Mouse (Mus musculus) lung, adult 2 months (tissue): ENCODE measurements at regions not wholly inside any gene's neighbourhood (a gene's known extent, or its start where the extent isn't known, plus 50 kb on each side); places are given as distances from the start of the nearest gene placed in this dataset.

ENCODE experiments used
- DNase-seq: peaks from one replicate; pipeline ENCODE4 v3.0.0; 2022
- H3K4me1 ChIP-seq: fragments of 200-500 bp; 2 replicates; pipeline ENCODE4 v1.6.1; 2011; ENCODE audit warnings: low read length; ENCODE audit not compliant: control insufficient read depth, insufficient read depth
- H3K4me3 ChIP-seq: fragments of 200-500 bp; replicated peaks from 2 replicates; pipeline ENCODE3; 2011; ENCODE audit warnings: low read depth, mild to moderate bottlenecking, control low read depth, low read length; ENCODE audit errors: extremely low read depth
- CTCF ChIP-seq: fragments of 200-500 bp; IDR thresholded peaks from 2 replicates; pipeline ENCODE4 v1.5.1; 2011; ENCODE audit warnings: mild to moderate bottlenecking, low read length, control low read depth; ENCODE audit not compliant: insufficient read depth
- POLR2A ChIP-seq: fragments of 200-500 bp; IDR thresholded peaks from 2 replicates; pipeline ENCODE4 v1.6.1; 2011; ENCODE audit warnings: low read depth, mild to moderate bottlenecking, control low read depth, low read length, borderline replicate concordance; ENCODE audit errors: extremely low read depth
- WGBS: fragments of 180-500 bp; shearing (Covaris S2); methylation state at CpG from one replicate; pipeline ENCODE4 v1.1.7; 2018; 5-methylcytosine and 5-hydroxymethylcytosine counted together

DNA sequence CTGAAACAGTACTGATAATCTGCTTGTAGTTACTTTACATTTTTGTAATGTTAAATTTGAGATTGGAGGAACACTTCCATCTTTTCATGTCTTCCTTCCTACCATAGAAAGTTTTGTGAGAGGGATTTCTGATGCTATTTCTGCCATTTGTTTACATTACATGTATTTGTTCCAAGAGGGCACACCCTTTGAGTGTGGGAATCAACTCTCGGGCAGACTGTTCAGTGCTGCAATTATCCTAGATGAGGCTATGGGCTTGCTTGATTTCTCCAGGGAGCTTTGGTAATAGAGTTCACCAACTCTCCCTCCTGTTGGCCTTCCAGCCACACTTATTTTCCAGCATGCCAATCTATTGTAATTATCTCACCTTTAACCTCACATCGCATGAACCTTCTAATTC lies 52.4 kb downstream of the Gm13691 start:
- Histone ChIP-seq H3K4me1 (peaks cover 12% of the 10 kb centered on the region; the same call in 1 of the 2 replicates), H3K4me3 (no peak overlapping the region)
- 33% methylated on average over 2 of the region's 2 CpGs for WGBS
- DNase-seq: no peak
- no peak for TF ChIP-seq CTCF
- TF ChIP-seq POLR2A: no peak

DNA sequence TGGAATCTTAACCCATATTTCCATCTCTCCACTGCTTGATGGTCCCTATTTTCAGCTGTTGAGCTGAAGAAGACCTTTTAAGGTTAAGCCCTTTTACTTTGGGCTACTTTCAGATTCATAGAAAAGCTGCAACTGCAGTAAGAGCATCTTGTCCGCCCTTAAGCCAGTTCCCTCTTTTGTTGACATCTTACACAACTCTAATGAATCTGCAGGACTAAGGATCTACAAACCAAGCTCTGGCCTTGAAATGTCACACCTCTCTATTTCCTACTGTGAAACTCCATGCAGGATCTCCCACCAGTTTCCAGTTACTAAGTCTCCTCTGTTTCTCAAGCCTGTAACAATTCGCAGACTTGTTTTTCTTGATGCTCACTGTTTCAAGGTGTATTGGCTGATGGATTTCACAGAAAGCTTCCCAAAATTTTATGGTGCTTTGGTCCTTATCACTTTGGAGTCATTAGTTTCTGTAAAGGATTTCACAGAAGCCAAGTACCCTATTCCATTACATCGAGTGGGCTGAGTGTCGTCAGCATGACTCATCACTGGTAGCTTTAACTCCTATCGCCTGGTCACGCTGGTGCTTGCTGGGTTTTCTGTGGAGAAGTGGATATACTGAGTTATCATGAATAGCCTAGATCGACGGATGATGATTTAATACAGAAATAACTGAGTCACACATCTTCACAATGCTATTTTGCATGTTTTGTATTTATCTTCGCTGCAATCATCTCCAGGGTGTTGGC lies 58.2 kb downstream of the Gm13691 start:
- no peak for TF ChIP-seq CTCF
- no peak for TF ChIP-seq POLR2A
- no peak overlapping the region for H3K4me3 ChIP-seq
- DNase-seq: no peak
- WGBS: 84% methylated on average over 9 of the region's 9 CpGs
- no peaks in the 10 kb centered on the region for H3K4me1 ChIP-seq

DNA sequence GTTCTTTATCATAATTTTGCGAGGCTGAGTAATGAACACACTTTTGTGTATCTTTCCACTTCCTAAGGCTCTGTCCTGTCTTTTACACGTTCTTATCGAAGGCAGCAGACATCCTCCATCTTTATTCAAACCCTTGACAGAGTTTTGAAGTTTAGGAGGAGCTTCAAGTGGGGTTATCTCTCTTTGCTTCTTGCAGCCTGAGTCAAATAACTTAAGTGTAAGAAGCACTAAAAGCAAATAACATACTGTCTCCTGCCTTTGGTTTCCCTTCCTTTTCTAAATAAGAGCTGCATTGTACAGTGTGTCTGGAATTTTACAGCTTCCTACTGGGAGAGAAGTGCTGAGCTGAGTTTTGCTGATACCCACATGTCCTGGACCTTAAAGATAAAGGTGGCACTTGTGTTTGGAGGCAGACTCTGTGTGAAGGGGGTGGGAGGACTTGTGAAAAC lies 61.6 kb downstream of the Gm13691 start:
- H3K4me3 ChIP-seq: no peak overlapping the region
- no peaks in the 10 kb centered on the region for H3K4me1 ChIP-seq
- WGBS: 24% methylated on average over 3 of the region's 3 CpGs
- no peak for DNase-seq
- TF ChIP-seq CTCF: no peak
- TF ChIP-seq POLR2A: no peak

DNA sequence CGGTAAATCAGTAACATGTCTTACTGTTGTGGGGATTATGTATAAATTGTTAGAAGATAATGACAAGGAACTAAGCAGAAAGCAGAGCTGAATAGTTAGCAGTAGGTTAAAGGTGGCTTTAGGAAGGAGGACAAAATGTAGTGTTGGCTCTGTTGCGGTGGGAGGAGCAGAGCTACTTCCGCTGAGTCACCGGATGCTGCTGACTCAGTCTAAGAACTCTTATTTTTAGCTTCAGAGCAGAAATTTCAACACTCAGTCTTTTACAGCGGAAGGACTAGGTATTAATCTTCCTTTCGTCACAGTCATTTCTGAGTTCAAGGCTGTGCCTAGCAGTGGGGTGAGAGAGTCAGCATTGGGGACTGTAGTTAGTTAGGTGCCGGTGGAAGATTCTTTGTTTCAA lies 68.9 kb downstream of the Gm13691 start:
- 0 out of 2 replicates have a peak, but pooled peaks cover under 1% of the 10 kb centered on the region for H3K4me1 ChIP-seq
- no peak for DNase-seq
- TF ChIP-seq CTCF (no peak), POLR2A (no peak)
- WGBS: 50% methylated on average over 7 of the region's 7 CpGs
- no peak overlapping the region for H3K4me3 ChIP-seq

DNA sequence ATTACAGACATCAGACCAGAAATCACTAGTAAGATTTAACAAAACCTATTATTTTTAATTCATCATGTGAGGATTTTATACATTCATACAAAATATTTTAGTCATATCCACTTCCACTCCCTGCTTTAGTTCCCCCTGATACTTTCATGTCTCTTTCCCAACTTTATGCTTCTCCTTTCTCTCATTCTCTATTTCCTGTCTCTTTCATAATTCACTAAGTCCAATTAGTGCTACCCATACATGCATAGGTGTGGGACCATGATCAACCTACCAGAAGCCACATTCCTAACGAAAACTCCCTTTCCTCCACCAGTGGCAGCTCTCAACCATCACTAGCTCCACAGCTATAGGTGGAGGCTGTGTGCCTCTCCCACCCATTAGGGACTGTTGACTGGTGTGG lies 70.9 kb downstream of the Gm13691 start:
- no peak for DNase-seq
- peaks cover 8% of the 10 kb centered on the region for H3K4me1 ChIP-seq
- TF ChIP-seq CTCF (no peak), POLR2A (no peak)
- no peak overlapping the region for H3K4me3 ChIP-seq
- 87% methylated on average over 1 of the region's 1 CpGs for WGBS

DNA sequence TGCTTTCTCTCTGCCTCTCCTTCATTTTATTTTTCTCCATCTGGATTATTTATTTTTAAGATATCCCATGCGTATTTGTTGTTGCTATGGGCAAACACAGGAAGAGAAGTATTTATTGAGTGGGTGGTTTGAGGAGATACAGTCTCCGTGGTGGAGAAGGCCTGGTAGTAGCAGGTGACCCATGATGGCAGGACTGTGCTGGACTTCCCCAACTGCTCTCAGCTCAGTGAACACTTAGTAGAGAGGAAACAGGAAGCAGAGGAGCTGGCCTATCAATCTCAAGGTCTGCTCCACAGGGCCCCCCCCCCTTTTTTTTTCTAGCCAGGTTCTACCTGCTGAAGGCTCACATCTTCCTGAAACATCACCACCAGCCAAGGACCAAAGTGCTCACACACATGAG lies 74.0 kb downstream of the Gm13691 start:
- TF ChIP-seq POLR2A: no peak
- TF ChIP-seq CTCF: no peak
- Histone ChIP-seq H3K4me3 (no peak overlapping the region), H3K4me1 (peaks cover 11% of the 10 kb centered on the region)
- DNase-seq: no peak
- 34% methylated on average over 2 of the region's 2 CpGs for WGBS

DNA sequence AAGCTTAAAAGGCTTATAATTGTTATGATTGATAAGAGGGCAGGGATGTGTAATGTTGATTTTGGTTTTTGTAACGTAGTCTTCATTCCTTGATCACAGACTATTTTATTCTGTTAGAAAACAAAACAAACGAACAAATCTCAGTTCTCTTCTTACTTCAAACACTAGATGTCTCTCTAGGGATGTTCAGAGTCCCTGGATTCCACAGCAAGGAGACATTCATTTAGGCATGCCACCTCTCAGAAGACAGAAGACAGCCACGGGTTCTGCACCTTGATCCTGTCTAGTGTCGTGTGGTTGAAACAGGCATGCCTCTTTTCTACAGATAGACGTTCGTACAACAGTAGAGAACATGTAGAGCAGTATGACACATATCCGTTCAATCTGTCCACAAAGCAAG lies 74.7 kb downstream of the Gm13691 start:
- TF ChIP-seq CTCF: no peak
- no peak for TF ChIP-seq POLR2A
- no peak overlapping the region for H3K4me3 ChIP-seq
- H3K4me1 ChIP-seq: peaks cover 11% of the 10 kb centered on the region
- WGBS: 36% methylated on average over 7 of the region's 7 CpGs
- DNase-seq: no peak

DNA sequence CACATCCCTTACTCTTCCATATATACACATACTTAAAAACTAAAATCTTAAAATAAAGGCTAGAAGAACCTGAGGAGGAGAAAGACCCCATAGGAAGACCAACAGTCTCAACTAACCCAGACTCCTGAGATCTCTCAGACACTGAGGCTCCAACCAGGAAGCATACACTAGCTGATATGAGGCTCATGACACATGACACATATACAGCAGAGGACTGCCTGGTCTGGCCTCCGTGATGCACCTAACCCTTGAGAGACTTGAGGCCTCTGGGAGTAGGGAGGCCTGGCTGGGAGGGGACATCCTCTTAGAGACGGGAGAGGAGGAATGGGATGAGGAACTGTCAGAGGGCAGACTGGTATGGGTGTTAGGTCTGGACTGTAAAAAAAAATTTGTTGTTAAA lies 75.4 kb downstream of the Gm13691 start:
- no peak for TF ChIP-seq CTCF
- no peak for TF ChIP-seq POLR2A

DNA sequence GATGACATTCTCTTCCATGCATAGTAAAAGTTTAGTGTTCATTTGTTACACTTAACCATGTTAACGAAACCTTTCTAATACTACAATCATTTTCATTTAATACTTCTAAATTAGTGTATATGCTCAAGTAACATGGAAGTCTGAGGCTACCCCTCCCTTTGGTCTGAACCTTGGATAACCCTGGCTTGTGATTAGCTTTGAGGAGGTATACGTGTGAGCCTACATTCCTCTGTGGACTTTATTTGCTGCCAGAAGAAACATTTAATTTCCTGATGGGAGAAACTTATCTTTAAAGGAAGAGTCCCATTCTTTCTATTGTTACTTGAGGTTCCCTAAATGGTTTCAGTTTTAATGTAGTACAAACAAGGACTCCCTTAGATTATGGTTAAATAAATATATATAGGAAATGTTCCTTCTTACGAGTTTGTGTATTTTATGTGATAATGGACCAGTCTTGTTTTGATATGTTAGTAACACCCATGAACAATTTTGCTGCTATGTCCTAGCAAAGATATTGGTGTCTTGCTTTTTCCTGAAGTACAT lies 75.9 kb downstream of the Gm13691 start:
- peaks cover 11% of the 10 kb centered on the region for H3K4me1 ChIP-seq
- 55% methylated on average over 3 of the region's 3 CpGs for WGBS
- no peak overlapping the region for H3K4me3 ChIP-seq
- DNase-seq: no peak
- TF ChIP-seq POLR2A: no peak
- TF ChIP-seq CTCF: no peak

More for the DNA sequence above, 75.4 kb downstream of the Gm13691 start:
- no peak for DNase-seq
- Histone ChIP-seq H3K4me3 (no peak overlapping the region), H3K4me1 (peaks cover 11% of the 10 kb centered on the region)
- WGBS: 67% methylated on average over 2 of the region's 2 CpGs
